Mouse (Mus musculus): ENCODE measurements around the gene Shroom3.

Shroom3 gene

GRCm38 (mm10) chr5:92858104-92858503 is 174.9 kb downstream of the Shroom3 start:
- DNase-seq = no peak

GRCm38 (mm10) chr5:92858576-92858975 is 175.3 kb downstream of the Shroom3 start:
- DNase-seq = no peak

- no peak for DNase-seq
These were observed 178.3 kb downstream of the Shroom3 start for GRCm38 (mm10) chr5:92861416-92862112.

GRCm38 (mm10) chr5:92865090-92865489 is 181.9 kb downstream of the Shroom3 start:
- DNase-seq = no peak

- DNase-seq = no peak
These were observed 183.3 kb downstream of the Shroom3 start for GRCm38 (mm10) chr5:92866546-92866945.

- no peak for DNase-seq
These were observed 184.0 kb downstream of the Shroom3 start for GRCm38 (mm10) chr5:92867253-92867652.

- DNase-seq = no peak
These were observed 185.0 kb downstream of the Shroom3 start for GRCm38 (mm10) chr5:92868231-92868630.

- no peak for DNase-seq
These were observed 187.8 kb downstream of the Shroom3 start for GRCm38 (mm10) chr5:92871048-92871447.

GRCm38 (mm10) chr5:92872182-92872581 is 188.9 kb downstream of the Shroom3 start:
- DNase-seq = no peak

- no peak for DNase-seq
These were observed 189.8 kb downstream of the Shroom3 start for GRCm38 (mm10) chr5:92872991-92873390.

GRCm38 (mm10) chr5:92873518-92873917 is 190.3 kb downstream of the Shroom3 start:
- no peak for DNase-seq

GRCm38 (mm10) chr5:92875836-92876235 is 192.6 kb downstream of the Shroom3 start:
- no peak for DNase-seq

- DNase-seq = no peak
These were observed 193.9 kb downstream of the Shroom3 start for GRCm38 (mm10) chr5:92877104-92877503.

- no peak for DNase-seq
These were observed 197.2 kb downstream of the Shroom3 start for GRCm38 (mm10) chr5:92880393-92880792.

GRCm38 (mm10) chr5:92880893-92881292 is 197.7 kb downstream of the Shroom3 start:
- DNase-seq = no peak

- no peak for DNase-seq
These were observed 202.9 kb downstream of the Shroom3 start for GRCm38 (mm10) chr5:92886141-92886540.

- no peak for DNase-seq
These were observed 204.3 kb downstream of the Shroom3 start for GRCm38 (mm10) chr5:92887501-92887900.

GRCm38 (mm10) chr5:92888628-92889241 is 205.5 kb downstream of the Shroom3 start:
- DNase-seq = no peak

GRCm38 (mm10) chr5:92890902-92891301 is 207.7 kb downstream of the Shroom3 start:
- DNase-seq = no peak

- DNase-seq = no peak
These were observed 210.0 kb downstream of the Shroom3 start for GRCm38 (mm10) chr5:92893284-92893683.

- DNase-seq = no peak
These were observed 210.5 kb downstream of the Shroom3 start for GRCm38 (mm10) chr5:92893711-92894110.

GRCm38 (mm10) chr5:92895877-92896276 is 212.6 kb downstream of the Shroom3 start:
- DNase-seq = no peak

GRCm38 (mm10) chr5:92896725-92897280 is 213.6 kb downstream of the Shroom3 start:
- DNase-seq = no peak

Measured in thymus, postnatal 36 days (tissue).